Mouse (Mus musculus): ENCODE results near the gene Lgr4.

Lgr4 gene

DNA sequence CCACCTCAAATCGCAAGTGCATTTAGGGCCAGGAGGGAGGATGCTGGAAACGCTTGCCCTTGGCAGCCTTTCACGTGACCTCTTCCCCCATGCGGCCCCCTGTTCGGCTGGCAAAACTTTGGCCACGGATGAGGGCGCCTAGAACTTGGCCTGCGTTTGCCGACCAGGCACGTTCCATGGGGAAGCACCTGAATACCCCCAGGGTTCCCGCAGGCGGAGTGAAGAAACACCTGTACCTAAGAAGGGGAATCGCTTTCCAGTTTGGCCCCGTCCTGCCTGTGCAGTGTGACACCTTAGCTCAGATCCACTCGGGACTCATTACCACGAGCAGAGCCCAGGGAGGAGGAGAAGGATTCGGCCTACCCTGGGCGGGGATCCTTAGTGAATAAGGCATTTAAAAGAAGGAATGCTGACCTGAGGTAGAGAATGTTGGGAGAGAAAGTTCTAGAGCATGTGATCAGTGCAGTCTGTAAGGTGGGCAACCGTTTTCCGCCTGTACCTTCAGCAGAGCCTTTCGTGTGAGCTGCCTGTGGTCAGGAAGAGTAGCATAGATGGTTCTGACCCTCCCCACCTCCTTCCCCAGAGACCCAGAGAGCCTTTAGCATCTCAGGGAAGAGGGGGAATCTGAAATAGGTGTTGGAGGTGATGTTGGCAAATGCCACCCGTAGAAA, 1.3 kb downstream of the Lgr4 start:
- in situ Hi-C loops (cut with MboI, MseI) = loop anchor here (25.0 kb wide), 1 partner anchor 1144 kb away; no protein-coding TSS in a partner anchor

DNA sequence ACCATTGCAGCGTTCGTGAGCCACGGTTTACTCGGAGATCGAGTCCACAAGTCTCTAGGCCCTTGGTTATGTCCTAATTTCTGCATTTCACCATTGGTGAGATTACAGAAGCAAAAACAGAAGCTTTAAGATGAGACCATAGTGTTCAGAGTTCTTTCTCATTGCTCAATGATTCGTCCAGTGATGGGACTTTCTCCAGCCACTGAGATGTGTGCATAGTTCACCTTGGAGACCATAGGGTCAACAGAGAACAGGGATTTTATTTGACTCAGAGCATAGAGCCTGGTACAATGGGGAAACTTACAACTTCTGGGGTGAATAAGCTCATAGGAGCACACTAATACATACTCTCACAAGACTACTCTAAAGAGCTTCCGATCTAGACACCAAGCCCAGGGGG, 3.0 kb downstream of the Lgr4 start:
- in situ Hi-C loops (cut with MboI, MseI) = loop anchor here (25.0 kb wide), 1 partner anchor 1142 kb away; no protein-coding TSS in a partner anchor

DNA sequence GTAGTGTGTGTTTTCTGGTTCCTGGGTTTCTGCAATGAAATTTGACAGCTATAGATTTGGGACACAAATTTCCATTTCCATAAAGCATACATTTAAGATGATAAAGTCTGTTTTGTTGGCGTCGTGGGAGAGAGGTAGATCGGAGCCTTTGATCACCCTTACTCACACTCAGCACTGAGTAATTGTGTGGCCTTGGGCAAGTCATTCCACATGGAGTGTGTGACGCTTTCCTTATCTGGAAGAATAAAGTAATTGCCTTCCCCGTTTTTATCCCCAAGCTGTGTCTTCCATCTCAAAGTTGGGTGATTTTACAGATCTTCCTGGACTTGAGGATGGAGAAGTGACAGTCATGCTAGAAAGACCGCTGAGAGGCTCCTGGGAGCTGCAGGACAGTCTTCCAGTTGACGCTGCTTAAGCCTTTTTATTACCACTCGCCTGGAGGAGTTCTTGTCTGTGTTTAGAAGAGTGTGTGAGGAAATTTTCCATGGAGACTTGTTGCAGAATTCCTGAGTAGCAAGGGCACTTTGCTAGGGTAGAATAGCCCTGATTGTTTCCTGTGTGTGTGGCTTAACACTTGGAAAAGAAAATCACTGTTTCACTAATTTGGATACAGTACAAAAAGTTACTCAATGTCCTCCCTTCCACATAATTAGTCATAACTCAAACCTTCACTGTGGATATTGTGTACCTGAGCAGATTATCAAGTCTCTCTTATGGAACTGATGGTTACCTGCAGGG, 4.0 kb downstream of the Lgr4 start:
- in situ Hi-C loops (cut with MboI, MseI) = loop anchor here (25.0 kb wide), 1 partner anchor 1141 kb away; no protein-coding TSS in a partner anchor

DNA sequence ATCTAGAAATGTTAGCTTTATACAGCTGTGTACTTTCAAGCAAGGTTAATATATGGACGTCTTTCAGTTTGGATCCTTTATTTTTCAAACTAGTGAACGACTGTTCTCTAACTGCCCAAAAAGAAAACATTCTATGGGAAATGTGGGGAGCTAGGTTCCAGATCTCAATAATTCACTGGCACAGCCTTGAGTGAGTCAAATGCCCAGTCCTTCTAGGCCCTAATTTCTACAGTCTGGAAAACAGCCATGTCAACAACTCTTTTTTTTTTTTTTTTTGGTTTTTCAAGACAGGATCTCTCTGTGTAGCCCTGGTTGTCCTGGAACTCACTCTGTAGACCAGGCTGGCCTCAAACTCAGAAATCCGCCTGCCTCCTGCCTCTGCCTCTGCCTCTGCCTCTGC, 4.9 kb downstream of the Lgr4 start:
- in situ Hi-C loops (cut with MboI, MseI) = loop anchor here (25.0 kb wide), 1 partner anchor 1140 kb away; no protein-coding TSS in a partner anchor

DNA sequence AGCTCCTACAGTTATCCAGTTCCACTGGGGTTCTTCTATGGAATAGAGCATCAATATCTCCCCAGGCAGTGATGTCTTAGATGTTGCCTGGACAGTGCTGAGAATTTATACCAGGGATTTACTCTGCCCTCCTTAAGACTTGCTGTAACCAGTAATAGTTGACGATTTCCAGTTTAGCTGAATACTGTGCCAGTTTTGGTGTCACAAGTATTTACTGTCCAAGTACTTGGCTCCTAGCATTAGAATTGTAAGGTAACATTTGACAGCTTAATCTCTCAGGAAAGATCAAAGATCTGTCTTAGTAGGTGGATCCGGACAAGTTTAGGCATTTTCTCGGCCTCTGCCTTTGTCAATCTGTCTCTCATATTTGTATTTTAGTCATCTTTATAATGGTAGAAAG, 5.6 kb downstream of the Lgr4 start:
- in situ Hi-C loops (cut with MboI, MseI) = loop anchor here (25.0 kb wide), 1 partner anchor 1139 kb away; no protein-coding TSS in a partner anchor

DNA sequence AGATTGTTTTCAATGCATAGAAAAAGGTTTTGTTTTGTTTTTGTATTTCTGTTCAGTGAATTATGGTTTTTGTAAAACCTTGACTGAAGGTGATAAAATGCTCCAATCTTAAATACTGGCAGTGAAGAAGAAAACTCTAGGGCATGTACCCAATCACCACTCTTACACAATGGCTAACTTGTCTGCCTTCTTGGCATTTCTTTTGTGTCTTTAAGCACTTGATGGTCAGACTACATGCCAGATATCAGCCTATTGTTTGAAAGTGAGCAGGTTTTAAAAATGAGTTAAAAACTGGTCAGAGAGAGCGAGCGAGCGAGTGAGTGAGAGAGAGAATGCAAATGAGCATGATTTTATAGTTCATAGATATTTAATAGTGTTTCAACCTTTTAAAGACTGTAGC, 6.5 kb downstream of the Lgr4 start:
- in situ Hi-C loops (cut with MboI, MseI) = loop anchor here (25.0 kb wide), 1 partner anchor 1138 kb away; no protein-coding TSS in a partner anchor

DNA sequence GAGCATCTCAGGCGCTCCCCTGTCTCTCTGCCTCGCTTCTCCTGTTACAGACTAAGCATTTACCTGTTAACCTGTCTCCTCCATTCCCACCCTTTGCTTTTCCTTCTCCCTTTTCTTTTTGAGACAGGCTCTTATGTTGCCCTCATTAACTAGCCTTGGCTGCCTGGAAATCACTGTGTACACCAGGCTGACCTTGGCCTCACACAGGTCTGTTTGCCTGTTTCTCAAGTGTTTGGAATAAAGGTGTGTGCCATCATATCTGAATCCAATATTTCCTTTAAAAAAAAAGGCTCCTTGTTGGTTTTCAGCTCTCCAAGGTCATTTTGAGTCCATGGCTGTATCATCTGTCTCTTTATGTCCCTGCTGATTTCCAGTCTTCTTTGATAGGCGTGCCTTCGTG, 9.5 kb downstream of the Lgr4 start:
- in situ Hi-C loops (cut with MboI, MseI) = no loop called here

DNA sequence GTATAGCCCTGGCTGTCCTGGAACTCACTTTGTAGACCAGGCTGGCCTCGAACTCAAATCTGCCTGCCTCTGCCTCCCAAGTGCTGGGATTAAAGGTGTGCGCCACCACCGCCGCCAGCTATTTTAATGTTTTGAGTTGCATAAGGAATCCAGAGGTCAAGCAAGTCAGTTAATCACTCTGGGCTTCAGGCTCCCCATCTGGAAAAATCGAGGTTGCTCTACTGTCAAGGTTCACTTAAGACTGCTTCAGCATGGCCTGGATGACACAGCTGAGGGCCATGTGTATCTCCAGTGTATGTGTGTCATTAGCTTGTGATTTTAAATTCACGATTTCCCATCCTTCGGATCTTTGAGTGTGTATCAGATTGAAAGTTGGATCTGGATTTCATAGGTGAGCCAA, 10.0 kb downstream of the Lgr4 start:
- in situ Hi-C loops (cut with MboI, MseI) = no loop called here

DNA sequence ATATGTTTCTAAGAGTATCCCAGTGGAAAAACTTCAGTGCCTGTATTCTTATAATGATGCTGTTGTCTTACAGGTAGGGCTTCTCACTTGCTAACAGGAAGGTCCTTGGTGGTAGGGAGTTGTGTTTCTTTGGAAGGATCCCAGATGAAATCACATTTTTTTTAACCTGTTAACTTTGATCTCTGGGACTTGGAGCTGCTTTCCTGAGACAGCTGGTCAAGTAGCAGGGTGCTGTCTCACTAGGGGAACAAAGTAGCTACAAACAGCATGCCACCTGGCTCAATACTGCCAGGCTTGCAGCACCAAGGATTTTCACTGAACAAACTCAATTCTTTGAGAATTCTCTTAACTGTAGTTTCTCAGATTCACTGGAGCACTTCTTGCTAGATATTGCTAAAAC, 10.4 kb downstream of the Lgr4 start:
- in situ Hi-C loops (cut with MboI, MseI) = no loop called here

DNA sequence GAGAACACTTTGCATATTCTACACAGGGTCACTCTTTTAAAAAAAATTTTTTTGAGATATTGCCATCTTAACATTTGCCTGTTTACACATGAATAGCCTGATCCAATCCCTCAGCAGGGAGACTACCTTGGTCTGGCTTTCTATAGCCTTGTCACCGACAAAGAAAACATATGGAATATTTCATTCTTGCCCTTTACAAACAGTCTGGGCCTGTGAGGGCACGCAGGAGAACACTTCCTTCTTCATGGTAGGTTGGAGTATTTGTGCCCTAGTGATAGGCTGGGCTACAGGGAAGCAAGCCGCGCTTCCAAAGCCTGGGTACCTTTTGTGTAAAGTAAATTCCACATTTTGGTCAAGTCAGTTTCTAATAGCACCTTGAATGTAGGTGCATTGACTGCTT, 11.3 kb downstream of the Lgr4 start:
- in situ Hi-C loops (cut with MboI, MseI) = no loop called here

DNA sequence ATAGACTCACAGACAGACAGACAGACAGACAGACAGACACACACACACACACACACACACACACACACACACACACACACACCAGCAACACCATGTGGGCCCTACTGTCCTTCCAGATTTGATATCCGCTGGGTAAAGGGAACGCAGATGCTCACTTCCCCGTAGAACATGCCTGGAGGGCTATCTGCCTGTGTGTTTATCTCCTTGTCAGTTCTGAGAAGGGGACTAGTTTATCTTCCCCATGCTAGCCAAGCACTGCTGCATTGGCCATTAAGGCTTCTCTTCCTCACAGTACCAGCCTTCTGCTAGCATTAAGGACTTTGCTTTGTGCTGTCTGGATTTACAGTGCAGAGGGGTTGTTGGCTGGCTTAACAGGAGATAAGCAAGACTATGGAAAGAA, 11.8 kb downstream of the Lgr4 start:
- in situ Hi-C loops (cut with MboI, MseI) = no loop called here

DNA sequence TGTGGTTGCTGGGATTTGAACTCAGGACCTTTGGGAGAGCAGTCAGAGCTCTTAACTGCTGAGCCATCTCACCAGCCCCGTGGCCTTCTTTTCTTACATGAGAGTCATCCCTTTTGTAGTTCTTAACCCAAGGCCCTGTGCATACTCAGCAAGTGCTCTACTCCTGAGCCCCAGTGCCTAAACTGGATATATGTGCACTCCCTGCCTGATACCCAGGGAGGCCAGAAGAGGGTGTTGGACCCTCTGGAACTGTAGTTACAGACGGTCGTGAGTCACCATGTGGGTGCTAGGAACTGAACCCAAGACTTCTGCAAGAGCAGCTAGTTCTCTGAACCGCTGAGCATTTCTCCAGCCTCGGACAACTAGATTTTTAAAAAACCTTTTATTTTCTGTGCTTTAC, 12.9 kb downstream of the Lgr4 start:
- in situ Hi-C loops (cut with MboI, MseI) = no loop called here

DNA sequence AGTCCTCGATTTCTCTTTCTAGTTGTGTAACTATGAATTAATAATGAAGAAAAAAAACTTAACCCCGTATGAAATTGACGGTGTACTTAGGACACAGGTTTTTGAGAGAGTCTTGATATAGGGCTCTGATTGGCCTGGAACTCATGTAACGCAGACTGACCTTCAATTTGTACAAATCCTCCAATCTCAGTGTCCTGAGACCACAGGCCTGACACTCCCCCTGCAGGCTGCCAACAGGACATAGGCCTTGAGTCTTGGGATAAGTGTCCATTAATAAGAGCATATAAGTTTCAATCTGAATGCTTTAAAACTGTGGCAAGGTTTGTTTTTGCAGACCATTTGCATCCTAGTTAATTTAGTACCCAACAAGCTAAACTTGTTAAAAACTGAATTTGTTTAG, 13.3 kb downstream of the Lgr4 start:
- in situ Hi-C loops (cut with MboI, MseI) = no loop called here

DNA sequence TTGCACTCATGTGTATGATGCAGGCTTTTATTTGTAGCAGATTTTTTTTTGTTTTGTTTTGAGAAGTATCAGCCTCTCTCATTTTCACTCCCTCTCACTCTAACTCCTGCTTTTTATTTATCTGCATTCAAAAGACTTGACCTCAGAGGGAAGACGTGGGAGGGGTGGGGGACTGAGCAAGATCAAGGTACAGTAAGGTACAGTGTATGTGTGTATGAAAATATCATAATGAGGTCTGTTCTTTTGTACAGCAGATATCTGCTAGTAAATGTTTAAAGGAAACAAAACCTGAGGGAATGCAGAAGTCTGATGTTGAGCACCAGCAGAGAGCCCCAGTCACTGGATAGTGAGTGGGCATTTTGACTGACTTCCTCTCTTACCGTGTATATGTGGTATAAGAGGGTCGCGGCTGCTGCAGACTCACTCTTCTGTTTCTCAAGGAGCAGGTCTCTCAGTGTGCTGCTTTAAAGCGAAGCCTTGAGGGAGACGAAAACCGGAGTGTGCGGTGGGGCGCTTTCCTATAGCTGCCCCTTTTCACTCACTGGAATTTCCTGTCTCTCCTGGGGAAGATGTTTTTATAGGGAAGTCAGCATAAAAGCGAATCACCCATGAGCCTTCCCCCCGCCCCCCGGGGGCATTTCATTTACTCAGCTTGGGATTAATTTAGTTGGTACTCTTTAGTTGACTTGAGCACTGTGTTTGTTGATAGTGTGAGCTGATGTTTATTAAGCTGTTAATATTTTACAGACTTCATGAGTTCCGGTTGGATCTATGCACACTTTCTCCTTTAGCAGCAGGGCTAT, 14.7 kb downstream of the Lgr4 start:
- in situ Hi-C loops (cut with MboI, MseI) = no loop called here

DNA sequence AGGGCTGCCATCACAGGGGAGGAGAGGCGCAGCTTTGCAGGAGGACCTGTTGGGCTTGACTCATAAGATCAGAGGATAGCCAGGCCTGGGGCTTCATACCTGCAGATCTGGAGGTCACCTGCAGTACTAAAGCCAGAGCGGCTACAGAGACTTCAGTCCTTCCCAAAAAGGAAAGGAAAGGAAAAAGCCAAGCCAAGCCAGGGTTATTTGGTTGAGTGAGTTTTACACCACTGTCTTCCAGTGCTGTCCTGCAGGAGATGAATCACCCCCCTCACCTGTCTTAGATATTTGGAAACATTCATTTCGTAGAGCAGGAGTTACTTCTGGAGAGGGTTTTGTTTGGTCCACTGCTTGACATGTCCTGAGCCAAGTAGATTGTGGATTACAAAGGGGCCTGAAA, 15.7 kb downstream of the Lgr4 start:
- in situ Hi-C loops (cut with MboI, MseI) = no loop called here

DNA sequence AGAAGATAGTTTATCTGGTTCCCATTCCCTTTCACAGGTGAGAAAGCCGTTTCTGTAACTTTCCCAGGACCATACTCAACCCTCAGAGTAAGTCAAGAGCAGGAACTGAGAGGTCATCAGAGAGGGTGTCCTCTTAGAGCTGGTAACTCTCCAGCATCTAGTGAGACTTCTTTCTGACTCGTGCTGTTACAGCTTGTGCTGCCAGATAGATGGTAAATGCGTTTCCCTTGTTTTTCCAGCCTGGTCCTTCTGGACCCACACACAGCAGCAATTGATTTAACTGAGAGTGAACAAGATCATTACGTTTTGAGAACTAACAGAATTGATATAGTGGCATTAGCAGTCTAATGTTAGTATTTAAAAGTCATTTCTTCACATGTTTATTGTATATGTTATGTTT, 16.6 kb downstream of the Lgr4 start:
- in situ Hi-C loops (cut with MboI, MseI) = no loop called here

DNA sequence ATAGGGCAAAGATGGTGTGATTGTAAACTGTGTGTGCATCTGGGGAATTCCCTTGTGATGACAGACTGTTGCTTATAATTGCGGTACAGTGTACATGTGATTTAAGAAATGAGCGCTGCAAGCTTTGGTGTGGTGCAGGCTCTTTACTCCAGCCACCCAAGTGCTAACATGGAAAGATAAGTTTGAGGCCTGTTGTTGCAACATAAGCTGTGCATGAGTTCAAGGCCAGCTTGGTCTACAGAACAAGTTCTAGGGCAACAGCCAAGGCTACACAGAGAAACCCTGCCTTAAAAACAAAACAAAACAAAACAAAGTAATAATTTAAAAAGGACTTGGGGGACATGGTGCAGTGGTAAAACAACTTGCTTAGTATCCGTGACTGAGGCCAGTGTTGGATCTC, 17.7 kb downstream of the Lgr4 start:
- in situ Hi-C loops (cut with MboI, MseI) = no loop called here

DNA sequence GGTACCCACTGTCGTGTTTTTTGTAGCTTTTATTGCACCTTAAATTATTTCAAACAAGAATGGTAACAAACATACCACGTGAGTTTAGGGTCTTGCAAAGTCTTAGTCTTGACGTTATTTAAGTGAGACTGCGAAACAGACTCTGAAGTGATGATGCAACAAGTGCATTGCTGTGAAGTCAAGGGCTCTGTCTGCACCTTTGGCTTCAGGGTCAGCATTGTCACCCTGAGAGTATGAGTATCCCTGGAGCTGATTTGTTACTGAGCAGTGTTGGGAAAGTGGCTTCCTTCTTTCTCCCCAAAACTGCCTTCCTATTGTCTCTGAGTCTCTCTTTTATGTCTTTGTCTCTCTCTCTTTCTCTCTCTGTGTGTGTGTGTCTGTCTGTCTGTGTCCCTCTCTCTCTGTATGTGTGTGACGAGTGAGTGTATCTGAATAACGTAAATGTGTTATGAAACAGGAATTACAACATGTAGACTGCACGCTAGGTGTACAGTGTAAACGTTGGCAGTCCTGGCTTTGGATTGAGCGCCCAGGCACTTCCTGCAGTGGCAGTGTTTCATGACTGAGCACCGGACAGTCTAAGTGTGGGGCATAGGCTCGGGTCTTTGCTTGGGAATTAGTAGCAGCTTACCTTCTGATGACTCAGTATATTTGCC, 18.4 kb downstream of the Lgr4 start:
- in situ Hi-C loops (cut with MboI, MseI) = no loop called here

DNA sequence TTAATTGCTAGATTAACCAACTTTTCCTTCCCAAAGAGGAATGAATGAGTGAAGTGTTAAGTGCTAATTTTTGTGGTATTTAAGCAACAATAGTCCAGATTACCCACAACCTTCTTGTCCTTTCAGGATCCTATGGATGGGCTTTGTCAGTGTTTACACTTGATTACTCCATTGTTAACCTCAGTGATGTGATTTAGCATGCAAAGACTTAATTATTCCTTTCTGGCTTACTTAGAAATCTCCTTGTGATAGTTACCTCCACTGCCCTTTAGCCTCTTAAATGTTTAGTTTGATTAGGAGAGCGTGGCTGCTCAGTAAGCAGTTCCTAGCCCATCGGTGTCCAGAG, 18.9 kb downstream of the Lgr4 start:
- in situ Hi-C loops (cut with MboI, MseI) = no loop called here

DNA sequence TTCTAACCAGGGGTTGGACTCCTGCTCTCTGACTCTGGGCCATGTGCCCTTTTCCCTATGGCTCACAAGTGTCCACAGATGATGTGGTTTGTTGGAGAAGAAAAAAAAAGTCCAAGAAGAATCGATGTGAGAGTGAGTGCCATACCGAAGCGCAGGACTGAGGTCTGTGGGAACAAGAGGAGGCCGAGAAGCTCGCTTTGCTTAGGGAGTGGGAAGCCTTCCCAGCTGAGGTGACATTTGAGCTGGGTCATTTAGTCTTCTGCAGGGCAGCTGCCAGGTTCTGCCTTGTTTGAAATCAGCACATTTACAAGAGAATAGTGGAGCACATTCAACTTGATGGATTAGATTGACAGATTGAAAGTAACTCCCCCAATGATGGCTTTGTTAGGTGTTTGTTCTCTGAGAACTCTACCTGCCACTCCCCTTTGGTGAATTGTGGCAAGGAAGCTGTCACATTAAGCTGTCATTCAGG, 24.6 kb downstream of the Lgr4 start:
- in situ Hi-C loops (cut with MboI, MseI) = no loop called here

DNA sequence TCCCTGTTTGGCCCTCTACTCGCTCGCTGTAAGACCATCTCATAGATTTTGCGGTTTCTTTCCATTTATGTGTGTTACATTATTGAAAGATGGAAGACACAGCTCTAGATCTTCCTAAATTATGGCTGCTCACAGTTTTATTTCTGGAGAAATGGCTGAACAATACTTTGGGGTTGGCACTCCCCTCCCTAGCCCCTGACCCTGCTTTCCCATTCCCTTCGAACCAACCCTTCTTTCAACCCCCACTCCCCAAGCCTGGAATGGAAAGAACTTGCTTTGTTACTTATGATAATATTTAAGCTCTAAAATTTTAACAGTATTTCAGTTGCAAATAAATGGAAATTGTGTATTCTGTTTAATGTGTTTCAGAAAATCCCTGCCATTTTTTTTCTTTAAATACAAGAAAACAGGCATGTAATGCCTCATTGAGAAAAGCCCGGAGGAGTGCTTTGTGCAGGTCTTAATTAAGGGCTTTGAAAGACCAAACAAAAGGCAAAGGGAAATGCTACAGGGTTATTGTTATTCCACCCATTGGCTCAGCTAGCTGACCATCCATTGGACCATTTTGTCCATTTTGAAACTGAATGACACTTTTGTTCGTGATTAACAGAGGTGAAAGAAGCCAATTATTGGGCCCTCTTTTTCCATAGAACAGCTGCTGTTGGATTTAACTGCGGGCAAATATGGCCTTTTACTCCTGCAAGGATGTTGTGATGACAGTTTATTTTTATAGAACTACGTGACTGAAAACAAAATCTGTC, 25.5 kb downstream of the Lgr4 start:
- in situ Hi-C loops (cut with MboI, MseI) = no loop called here
